In the genomic region with DNA sequence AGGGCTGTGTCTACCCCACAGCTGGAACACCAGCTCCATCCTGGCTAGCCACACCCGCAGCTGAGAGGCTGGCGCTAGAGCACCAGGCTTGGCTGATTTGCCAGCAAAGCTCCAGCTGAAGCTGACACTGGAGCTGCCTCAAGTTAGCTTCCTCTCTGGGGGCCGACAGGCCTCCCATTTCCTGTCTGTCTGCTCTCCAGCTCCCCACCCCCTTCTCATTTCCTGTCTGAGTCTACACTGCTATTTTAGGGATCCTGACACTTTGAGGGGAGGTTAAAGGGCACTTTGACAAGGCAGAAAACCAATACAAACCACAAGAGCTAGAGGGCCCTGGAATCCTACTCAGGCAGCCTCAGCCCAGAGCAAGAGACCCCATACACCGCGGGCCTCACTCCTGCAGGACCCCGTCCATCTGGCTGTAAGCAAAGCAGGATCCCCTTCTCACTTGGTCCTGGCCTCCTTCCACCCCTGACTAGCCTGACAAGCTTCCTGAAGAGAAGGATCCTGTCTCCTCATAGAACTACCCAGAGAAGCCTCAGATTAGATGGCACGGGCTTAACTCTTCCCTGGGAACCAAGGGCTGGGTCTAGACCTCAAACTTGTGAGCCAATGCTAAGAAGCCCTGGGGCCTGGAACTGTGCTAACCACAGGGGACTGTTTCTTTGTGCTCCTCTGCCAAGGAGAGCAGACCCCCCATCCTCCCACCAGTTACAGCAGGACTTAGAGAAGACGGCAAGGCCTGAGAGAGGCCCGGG, we compare ENCODE assay signal across 8 mouse cellular contexts. TPM values are rescaled to one million over a fixed set of nuclear protein-coding genes. Genes with fewer than 3 reads are reported as not detected.
DNase-seq lines count a peak whose midpoint lies in the region; ATAC-seq and TF ChIP-seq lines count a peak whose summit lies in the region.

No protein-coding gene starts in this region.

- H3K27me3 ChIP-seq in C2C12 (ENCODE audit: control insufficient read depth, insufficient read depth, insufficient read length): no peaks in the 10 kb centered on the region
- no peaks in the 10 kb centered on the region for H3K27me3 ChIP-seq in forebrain, embryonic 13.5 days

- intact Hi-C loops in heart, postnatal 36 days (cut with DNase I): loop anchor here (2.0 kb wide), 1 partner anchor 16 kb away; no protein-coding TSS in a partner anchor

- peak; percentile 77 to 86 for DNase-seq in adrenal gland, adult (ENCODE audit: inconsistent age in 2 of 2, low spot score in 1 of 2)
- DNase-seq in heart, postnatal 36 days: peak; percentile 76 to 83
- peak; percentile 8 for DNase-seq in large intestine, adult 2 months (ENCODE audit: low read depth, low spot score)
- DNase-seq in spleen, postnatal 36 days (ENCODE audit: low spot score in 2 of 2): peak; percentile 88 to 90
- DNase-seq in retina, embryonic 14.5 days (ENCODE audit: low spot score): no peak

- no peak for TF ChIP-seq CTCF in C2C12 (IDR thresholded peaks at IDR 0.05; ENCODE audit: control insufficient read depth, insufficient read depth, insufficient read length)

- no peaks in the 10 kb centered on the region for H3K4me1 ChIP-seq in forebrain, embryonic 13.5 days

- peaks cover 53% of the 10 kb centered on the region for H3K36me3 ChIP-seq in C2C12 (ENCODE audit: control insufficient read depth, insufficient read depth)
- H3K36me3 ChIP-seq in forebrain, embryonic 13.5 days (ENCODE audit: poor library complexity, severe bottlenecking): peaks cover 7% of the 10 kb centered on the region
- H3K36me3 ChIP-seq in macrophage (ENCODE audit: inconsistent target): peaks cover under 1% of the 10 kb centered on the region; the same call in 1 of the 2 replicates

- H3K4me3 ChIP-seq in C2C12 (ENCODE audit: insufficient read depth, poor library complexity, severe bottlenecking) (no peak overlapping the region), macrophage (ENCODE audit: inconsistent target) (no peak overlapping the region)
- no peak overlapping the region for H3K4me3 ChIP-seq in forebrain, embryonic 13.5 days

- H3K27ac ChIP-seq in forebrain, embryonic 13.5 days: peak overlapping the region; percentile 7
- H3K27ac ChIP-seq in macrophage: peak overlapping the region; percentile 94

- no peak overlapping the region for H3ac ChIP-seq in C2C12 (ENCODE audit: control insufficient read depth, insufficient read length, low read depth)

- 82% methylated on average over 9 of the region's 9 CpGs for WGBS in forebrain, embryonic 13.5 days
- WGBS in large intestine, adult 2 months: 35% methylated on average over 9 of the region's 9 CpGs
- WGBS in macrophage (ENCODE audit: missing documents): 8% methylated on average over 9 of the region's 9 CpGs

- H3K79me2 ChIP-seq in C2C12 (ENCODE audit: control insufficient read depth, insufficient read depth): peaks cover 50% of the 10 kb centered on the region
- peaks cover 14% of the 10 kb centered on the region; the same call in 1 of the 2 replicates for H3K79me2 ChIP-seq in macrophage (ENCODE audit: inconsistent target)

- H3K79me3 ChIP-seq in C2C12 (ENCODE audit: low read depth): peaks cover 12% of the 10 kb centered on the region

- no peak overlapping the region for H3K4me2 ChIP-seq in forebrain, embryonic 13.5 days

- ATAC-seq in forebrain, embryonic 13.5 days: no peak

- no peaks in the 10 kb centered on the region for H3K9me3 ChIP-seq in forebrain, embryonic 13.5 days (replicated peaks)

- no peak overlapping the region for H3K9ac ChIP-seq in forebrain, embryonic 13.5 days

TF ChIP-seq in C2C12, 6 proteins besides CTCF, POLR2A, EP300 and RAD21:
- peak; percentile 19 for TF ChIP-seq MAX (IDR thresholded peaks at IDR 0.05)
- TF ChIP-seq USF1 (IDR thresholded peaks at IDR 0.05; ENCODE audit: low read depth): no peak

RNA-seq across cellular contexts. Expression of gene Fmnl3, which starts 37.2 kb away (rescaled TPM):
- polyA plus RNA-seq in C2C12 (2012; fragmentation: generic; extraction: Trizol) (76.6 TPM), macrophage (2018) (7.2 to 21.2 TPM (median 8.2 TPM) in 3 replicates)
- 8.1 and 8.2 TPM in 2 replicates for polyA plus RNA-seq in forebrain, embryonic 13.5 days (2015; fragmentation: Nextera tagmentation; extraction: Ambion mirVana)
- 10 to 100 TPM; 19.0 to 22.3 TPM for total RNA-seq in heart, postnatal 36 days (2021)
- 6.9 and 8.5 TPM in 2 replicates for polyA plus RNA-seq in large intestine, adult 2 months (2012; rRNA removed)
- total RNA-seq in macrophage (2018; cell fraction: chromatin; rRNA removed): 10 to 100 TPM in 21 of 26 experiments, 1 to 10 TPM in 5; 2.4 to 38.1 (median 15.1) TPM
- total RNA-seq in macrophage (2018; cell fraction: cytosol; rRNA removed): 10 to 100 TPM in 7 of 26 experiments, 1 to 10 TPM in 19; 5.2 to 12.7 (median 9.1) TPM
- total RNA-seq in macrophage (2018; cell fraction: nucleus; rRNA removed): 10 to 100 TPM in 13 of 26 experiments, 1 to 10 TPM in 13; 4.9 to 30.3 (median 9.9) TPM

RNA-seq across cellular contexts. Expression of gene Fam186b, which starts 37.4 kb away (rescaled TPM):
- polyA plus RNA-seq in C2C12 (2012; fragmentation: generic; extraction: Trizol) (not detected), macrophage (2018) (not detected in 3 replicates)
- polyA plus RNA-seq in forebrain, embryonic 13.5 days (2015; fragmentation: Nextera tagmentation; extraction: Ambion mirVana): 0.28 TPM in 1 of 2 replicates, not detected in the other
- total RNA-seq in heart, postnatal 36 days (2021): not detected
- polyA plus RNA-seq in large intestine, adult 2 months (2012; rRNA removed): not detected in 2 replicates
- total RNA-seq in macrophage (2018; cell fraction: chromatin; rRNA removed): not detected
- total RNA-seq in macrophage (2018; cell fraction: cytosol; rRNA removed): not detected
- 1 to 10 TPM in 1 of 26 experiments, not detected in 25; 1.3 TPM for total RNA-seq in macrophage (2018; cell fraction: nucleus; rRNA removed)

RNA-seq across cellular contexts. Expression of gene Prpf40b, which starts 38.2 kb away (rescaled TPM):
- polyA plus RNA-seq in C2C12 (2012; fragmentation: generic; extraction: Trizol) (24.7 TPM), macrophage (2018) (6.5 to 9.7 TPM (median 7.5 TPM) in 3 replicates)
- 98.6 and 107 TPM in 2 replicates for polyA plus RNA-seq in forebrain, embryonic 13.5 days (2015; fragmentation: Nextera tagmentation; extraction: Ambion mirVana)
- total RNA-seq in heart, postnatal 36 days (2021): 10 to 100 TPM; 20.4 to 24.3 TPM
- 19.0 and 20.6 TPM in 2 replicates for polyA plus RNA-seq in large intestine, adult 2 months (2012; rRNA removed)
- total RNA-seq in macrophage (2018; cell fraction: chromatin; rRNA removed): 100 to 1,000 TPM in 2 of 26 experiments, 10 to 100 TPM in 24; 23.8 to 123 (median 63.9) TPM
- 1 to 10 TPM; 2.8 to 8.8 (median 5.8) TPM for total RNA-seq in macrophage (2018; cell fraction: cytosol; rRNA removed)
- total RNA-seq in macrophage (2018; cell fraction: nucleus; rRNA removed): 10 to 100 TPM in 25 of 26 experiments, 1 to 10 TPM in 1; 9.4 to 58.6 (median 23.4) TPM

RNA-seq across cellular contexts. Expression of gene Tmbim6, which starts 59.6 kb away (rescaled TPM):
- polyA plus RNA-seq in C2C12 (2012; fragmentation: generic; extraction: Trizol): 372 TPM
- 227 and 249 TPM in 2 replicates for polyA plus RNA-seq in forebrain, embryonic 13.5 days (2015; fragmentation: Nextera tagmentation; extraction: Ambion mirVana)
- 100 to 1,000 TPM; 233 to 243 TPM for total RNA-seq in heart, postnatal 36 days (2021)
- 1,095 and 1,343 TPM in 2 replicates for polyA plus RNA-seq in large intestine, adult 2 months (2012; rRNA removed)
- 100 to 1,000 TPM; 200 to 542 (median 362) TPM for total RNA-seq in macrophage (2018; cell fraction: chromatin; rRNA removed)
- 100 to 1,000 TPM; 437 to 919 (median 656) TPM for total RNA-seq in macrophage (2018; cell fraction: cytosol; rRNA removed)
- 1,000 to 10,000 TPM in 5 of 26 experiments, 100 to 1,000 TPM in 21; 516 to 1,185 (median 814) TPM for total RNA-seq in macrophage (2018; cell fraction: nucleus; rRNA removed)
- 449 to 584 TPM (median 516 TPM) in 3 replicates for polyA plus RNA-seq in macrophage (2018)
